Mouse (Mus musculus) heart, embryonic 16.5 days (tissue): ENCODE data around the gene Obp2a. TPM values are rescaled to one million over a fixed set of nuclear protein-coding genes. Genes with fewer than 3 reads are reported as not detected.

Experiments
- ATAC-seq: fragments of 200-750 bp; cut with Nextera tagmentation; replicated peaks from 2 replicates; pipeline ENCODE4 v1.8.0; 2017; ENCODE audit warnings: moderate number of reproducible peaks; ENCODE audit not compliant: insufficient read depth, low FRiP score; ENCODE audit errors: extremely low read depth
- H3K27ac ChIP-seq: fragments of 300-500 bp; sonication (generic); 2 replicates; pipeline ENCODE4 v1.5.1; 2014; ENCODE audit warnings: mild to moderate bottlenecking, low read length, control low read depth, moderate library complexity
- H3K27me3 ChIP-seq: fragments of 300-500 bp; sonication (generic); 2 replicates; pipeline ENCODE4 v1.6.1; 2014; ENCODE audit warnings: low read length, mixed read lengths; ENCODE audit not compliant: control insufficient read depth, insufficient read depth
- H3K36me3 ChIP-seq: fragments of 300-500 bp; sonication (generic); 2 replicates; pipeline ENCODE4 v1.6.1; 2014; ENCODE audit not compliant: control insufficient read depth, insufficient read depth
- H3K4me1 ChIP-seq: fragments of 300-500 bp; sonication (generic); 2 replicates; pipeline ENCODE4 v1.6.1; 2014; ENCODE audit warnings: low read length, mixed read lengths; ENCODE audit not compliant: control insufficient read depth, insufficient read depth
- H3K4me2 ChIP-seq: fragments of 300-500 bp; sonication (generic); 2 replicates; pipeline ENCODE4 v1.6.1; 2014; ENCODE audit warnings: low read depth, mild to moderate bottlenecking, control low read depth, low read length
- H3K4me3 ChIP-seq: fragments of 300-500 bp; sonication (generic); 2 replicates; pipeline ENCODE4 v1.5.1; 2014; ENCODE audit warnings: mild to moderate bottlenecking, control low read depth, low read length
- H3K9ac ChIP-seq: fragments of 300-500 bp; sonication (generic); 2 replicates; pipeline ENCODE4 v1.6.1; 2014; ENCODE audit warnings: low read length, control low read depth
- H3K9me3 ChIP-seq: fragments of 300-500 bp; sonication (generic); replicated peaks from 2 replicates; pipeline ENCODE4 v1.6.1; 2016; ENCODE audit warnings: low read length; ENCODE audit not compliant: control insufficient read depth
- WGBS: fragments of 180-500 bp; shearing (Covaris S2); extraction: QIAGEN DNeasy Blood & Tissue Kit; methylation state at CpG from one replicate; pipeline ENCODE4 v1.1.7; 2014; 5-methylcytosine and 5-hydroxymethylcytosine counted together
- polyA plus RNA-seq: library from polyadenylated mRNA; unstranded; fragments of >200 nt; fragmentation: Nextera tagmentation; extraction: Ambion mirVana; gene quantifications from 2 replicates; pipeline ENCODE4 v1.2.1, GENCODE M21; 2015

Obp2a gene
- polyA plus RNA-seq, 1 experiment from 2014 or later: not detected

DNA sequence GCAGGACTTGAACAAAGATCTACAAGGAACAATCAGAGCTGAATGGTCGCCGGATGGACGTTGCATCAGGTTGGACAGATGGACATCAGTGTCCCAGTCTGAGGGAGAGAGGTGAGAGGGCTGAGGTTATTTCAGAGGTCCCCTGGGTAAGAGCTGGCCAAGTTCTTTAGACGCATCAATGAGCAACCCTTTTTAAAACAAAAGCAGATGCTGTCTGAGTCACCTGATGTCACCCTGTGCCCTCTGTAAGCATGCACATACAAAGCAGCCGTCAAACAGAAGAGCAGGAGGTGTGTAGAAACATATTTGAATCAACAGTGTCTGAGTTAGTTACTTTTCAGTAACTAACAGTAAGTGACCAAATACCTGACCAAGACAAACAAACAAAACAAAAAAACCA, 35.7 kb upstream of the Obp2a start:
- H3K27me3 ChIP-seq: no peaks in the 10 kb centered on the region
- no peak overlapping the region for H3K9ac ChIP-seq
- H3K4me2 ChIP-seq: no peak overlapping the region
- WGBS: 68% methylated on average over 5 of the region's 5 CpGs
- H3K27ac ChIP-seq: no peak overlapping the region
- no peaks in the 10 kb centered on the region for H3K4me1 ChIP-seq
- ATAC-seq: no peak
- H3K36me3 ChIP-seq: no peaks in the 10 kb centered on the region
- H3K9me3 ChIP-seq: no peaks in the 10 kb centered on the region
- H3K4me3 ChIP-seq: no peak overlapping the region

DNA sequence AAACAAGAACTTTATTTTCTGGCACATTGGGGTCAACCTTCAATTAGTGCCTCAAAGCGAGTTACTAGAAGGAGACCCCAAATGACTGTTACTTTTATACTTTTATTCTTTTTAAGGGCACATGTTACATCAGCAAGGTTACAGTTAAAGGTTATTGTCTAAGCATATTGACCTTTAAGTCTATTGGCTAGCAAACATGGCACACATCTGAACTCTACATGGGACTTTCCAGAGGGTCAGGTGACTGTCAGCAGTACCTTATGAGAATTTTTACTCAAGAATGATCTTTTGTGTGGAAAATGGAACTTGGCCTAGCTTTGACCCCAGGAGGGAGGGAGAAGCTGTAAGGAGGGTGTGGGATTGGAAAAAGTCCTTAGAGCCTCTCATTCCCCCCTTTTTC, 33.3 kb upstream of the Obp2a start:
- Histone ChIP-seq H3K27ac (no peak overlapping the region), H3K27me3 (no peaks in the 10 kb centered on the region), H3K4me3 (no peak overlapping the region), H3K4me2 (no peak overlapping the region), H3K9ac (no peak overlapping the region), H3K4me1 (no peaks in the 10 kb centered on the region), H3K9me3 (no peaks in the 10 kb centered on the region), H3K36me3 (no peaks in the 10 kb centered on the region)
- no peak for ATAC-seq
- WGBS: 56% methylated on average over 1 of the region's 1 CpGs

DNA sequence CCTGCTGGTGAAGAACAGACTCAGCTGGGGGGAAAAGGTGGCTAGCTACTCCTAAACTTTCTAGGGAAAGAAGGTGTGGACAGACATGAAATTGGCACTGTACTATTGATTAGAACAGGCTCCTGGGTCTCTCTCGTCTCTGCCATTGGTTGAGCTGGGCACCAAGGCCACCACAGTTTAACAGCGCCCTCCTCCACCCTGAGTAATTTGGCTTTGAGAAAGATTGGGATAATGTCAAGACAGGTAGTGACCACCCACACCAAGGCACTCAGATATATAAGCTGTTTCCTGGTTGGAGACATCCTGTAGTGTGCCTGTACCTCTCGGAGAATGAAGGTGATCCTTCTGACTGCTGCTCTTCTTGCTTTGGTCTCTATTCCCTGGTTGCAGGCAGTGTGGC, 23.4 kb upstream of the Obp2a start, which contains the start of gene Lcn6:
Gene Lcn6, plus strand, starts transcription at position 301 of the 400 bp plus-strand sequence.
- H3K9ac ChIP-seq: no peak within 1 kb of the TSS
- no peak within 1 kb of the TSS for H3K27ac ChIP-seq
- H3K4me3 ChIP-seq: no peak within 1 kb of the TSS
- H3K9me3 ChIP-seq: no peaks in the 10 kb centered on the region
- no peaks in the 10 kb centered on the region for H3K4me1 ChIP-seq
- ATAC-seq: no peak
- no peaks in the 10 kb centered on the region for H3K27me3 ChIP-seq
- H3K36me3 ChIP-seq: no peaks in the 10 kb centered on the region
- no peak within 1 kb of the TSS for H3K4me2 ChIP-seq
- 83% methylated on average over 3 of the region's 3 CpGs for WGBS

DNA sequence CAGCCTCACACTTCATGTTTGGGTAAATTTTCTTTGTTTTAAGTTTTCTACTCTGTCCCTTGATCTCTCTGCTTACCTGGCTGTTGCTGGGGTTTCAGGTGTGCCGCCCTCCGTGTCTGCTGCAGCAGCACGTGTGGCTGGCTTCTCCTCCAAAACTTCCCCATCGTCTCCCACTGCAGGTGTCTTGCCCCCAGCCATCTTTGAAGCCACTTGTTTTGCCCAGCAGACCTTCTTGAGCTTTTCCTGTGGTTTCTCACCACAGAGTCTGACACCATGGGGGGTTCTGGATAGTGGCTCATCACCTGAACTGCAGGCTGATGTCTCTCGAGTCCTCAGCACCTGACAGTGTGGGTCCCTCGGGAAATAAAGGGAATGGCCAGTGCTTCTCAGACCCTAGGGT, 20.3 kb upstream of the Obp2a start:
- WGBS: 76% methylated on average over 6 of the region's 6 CpGs
- no peaks in the 10 kb centered on the region for H3K9me3 ChIP-seq
- no peaks in the 10 kb centered on the region for H3K4me1 ChIP-seq
- no peak overlapping the region for H3K27ac ChIP-seq
- no peak for ATAC-seq
- H3K4me2 ChIP-seq: no peak overlapping the region
- H3K9ac ChIP-seq: no peak overlapping the region
- no peak overlapping the region for H3K4me3 ChIP-seq
- H3K27me3 ChIP-seq: no peaks in the 10 kb centered on the region
- H3K36me3 ChIP-seq: no peaks in the 10 kb centered on the region

DNA sequence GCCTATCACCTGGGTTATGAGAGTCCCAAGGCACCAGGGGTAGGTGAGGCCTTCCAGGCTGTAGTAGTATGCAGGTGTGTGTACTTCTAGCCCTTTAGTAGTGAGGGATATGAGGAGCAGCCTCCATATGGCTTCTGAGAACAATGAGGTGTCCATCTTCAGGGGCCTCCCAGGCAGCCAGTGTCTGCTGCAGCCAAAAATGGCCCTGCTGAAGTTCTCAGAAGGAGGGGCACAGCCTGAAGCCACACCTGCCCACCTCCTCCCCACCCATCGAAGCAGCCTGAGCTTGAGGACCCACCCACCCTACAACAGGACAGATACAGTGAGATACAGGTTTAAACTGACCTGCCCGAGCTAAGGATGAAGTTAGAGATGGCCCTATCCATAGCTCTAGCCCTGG, 17.4 kb upstream of the Obp2a start, which contains the start of gene Lcn10:
Gene Lcn10, plus strand, starts transcription at position 301 of the 400 bp plus-strand sequence.
- Histone ChIP-seq H3K27ac (no peak within 1 kb of the TSS), H3K27me3 (no peaks in the 10 kb centered on the region), H3K9me3 (no peaks in the 10 kb centered on the region), H3K4me1 (no peaks in the 10 kb centered on the region), H3K36me3 (no peaks in the 10 kb centered on the region), H3K9ac (no peak within 1 kb of the TSS), H3K4me3 (no peak within 1 kb of the TSS), H3K4me2 (no peak within 1 kb of the TSS)
- no peak for ATAC-seq
- WGBS: 45% methylated on average over 2 of the region's 2 CpGs

DNA sequence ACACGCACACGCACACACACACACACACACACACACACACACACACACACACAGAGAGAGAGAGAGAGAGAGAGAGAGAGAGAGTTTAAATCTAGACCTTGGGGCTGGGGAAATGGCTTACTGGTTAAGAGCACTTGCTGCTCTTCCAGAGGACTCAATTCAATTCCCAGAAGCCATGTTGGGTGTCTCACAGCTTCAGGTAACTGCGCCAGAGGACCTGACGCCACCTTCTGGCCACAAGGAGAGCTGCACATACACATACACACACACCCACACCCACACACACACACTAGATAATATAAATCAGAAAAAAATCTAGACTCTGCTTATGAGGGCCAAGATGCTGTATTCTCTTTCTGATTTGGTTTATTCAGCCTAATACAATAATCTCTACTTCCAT, 12.9 kb upstream of the Obp2a start:
- no peak for ATAC-seq
- H3K9ac ChIP-seq: no peak overlapping the region
- 59% methylated on average over 4 of the region's 4 CpGs for WGBS
- H3K4me1 ChIP-seq: no peaks in the 10 kb centered on the region
- H3K9me3 ChIP-seq: no peaks in the 10 kb centered on the region
- no peaks in the 10 kb centered on the region; the same call in 1 of the 2 replicates for H3K27me3 ChIP-seq
- H3K27ac ChIP-seq: no peak overlapping the region
- no peak overlapping the region for H3K4me2 ChIP-seq
- no peak overlapping the region for H3K4me3 ChIP-seq
- no peaks in the 10 kb centered on the region for H3K36me3 ChIP-seq

DNA sequence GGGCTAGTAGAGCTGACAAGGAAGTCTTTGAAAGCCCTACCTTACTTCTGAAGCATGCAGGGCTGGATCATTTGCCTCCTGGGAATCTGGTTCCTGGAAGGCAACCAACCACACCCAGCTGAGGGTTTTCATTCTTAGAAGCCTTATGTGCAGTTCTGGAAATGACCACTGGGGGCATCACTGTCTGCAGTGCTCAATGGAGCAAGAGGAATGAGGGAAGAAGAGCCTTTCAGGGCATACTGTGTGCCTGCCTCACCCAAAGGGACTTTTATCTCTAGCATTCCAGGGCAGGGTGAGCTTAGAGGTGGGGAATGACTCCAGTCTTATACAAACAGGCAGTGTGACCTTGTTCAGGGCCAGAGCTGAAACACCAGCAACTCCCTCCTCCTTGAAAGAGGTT, 5.2 kb upstream of the Obp2a start:
- no peak for ATAC-seq
- Histone ChIP-seq H3K9me3 (no peaks in the 10 kb centered on the region), H3K4me2 (no peak overlapping the region), H3K27ac (no peak overlapping the region), H3K4me3 (no peak overlapping the region), H3K27me3 (no peaks in the 10 kb centered on the region; the same call in none of the 2 replicates), H3K9ac (no peak overlapping the region), H3K4me1 (no peaks in the 10 kb centered on the region), H3K36me3 (no peaks in the 10 kb centered on the region)

DNA sequence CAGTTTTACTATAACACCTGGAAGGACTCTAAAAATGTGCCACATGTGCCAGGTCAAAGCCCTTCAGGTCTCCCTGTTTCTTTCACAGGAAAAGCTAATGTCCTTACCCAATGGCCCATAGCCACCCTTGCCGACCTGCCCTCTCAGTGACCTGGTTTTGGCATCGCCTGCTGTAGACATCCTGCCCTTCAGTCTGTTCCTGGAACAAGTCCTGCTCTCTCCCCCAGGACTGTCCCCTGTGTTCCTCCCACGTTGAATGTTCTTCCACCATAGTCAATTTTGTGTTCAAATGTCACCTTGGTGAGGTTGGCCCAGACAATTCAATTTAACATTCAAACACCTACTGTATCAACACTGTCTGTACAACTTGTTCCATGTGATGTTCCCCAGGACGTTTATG, 2.9 kb upstream of the Obp2a start:
- ATAC-seq: no peak
- WGBS: 51% methylated on average over 4 of the region's 4 CpGs
- H3K4me1 ChIP-seq: no peaks in the 10 kb centered on the region

DNA sequence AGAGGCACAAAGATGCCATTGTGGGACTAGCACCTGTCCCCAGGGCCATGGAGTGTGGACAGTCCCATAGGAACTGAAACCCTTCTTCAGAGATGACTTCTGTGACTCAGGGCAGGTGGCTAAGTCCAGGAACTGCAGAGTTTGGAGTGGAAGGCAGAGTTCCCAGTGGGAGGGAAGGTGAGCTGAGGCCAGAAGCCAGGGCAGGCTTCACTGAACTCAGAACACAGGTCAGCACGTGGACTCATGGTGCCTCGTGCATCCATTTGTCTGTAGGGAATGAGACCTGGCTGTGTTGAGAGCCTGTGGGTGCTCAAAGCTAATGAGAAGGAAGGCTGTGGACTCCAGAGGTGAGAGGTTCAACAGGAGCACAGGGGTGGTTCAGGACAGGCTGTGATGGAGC, 1.1 kb upstream of the Obp2a start:
- 82% methylated on average over 2 of the region's 2 CpGs for WGBS

More for the DNA sequence above, 2.9 kb upstream of the Obp2a start:
- Histone ChIP-seq H3K4me3 (no peak overlapping the region), H3K4me2 (no peak overlapping the region), H3K27ac (no peak overlapping the region), H3K36me3 (no peaks in the 10 kb centered on the region), H3K9ac (no peak overlapping the region), H3K9me3 (no peaks in the 10 kb centered on the region), H3K27me3 (no peaks in the 10 kb centered on the region; the same call in 1 of the 2 replicates)

More for the DNA sequence above, 1.1 kb upstream of the Obp2a start:
- Histone ChIP-seq H3K4me1 (no peaks in the 10 kb centered on the region), H3K27ac (no peak overlapping the region), H3K4me3 (no peak overlapping the region), H3K9ac (no peak overlapping the region), H3K4me2 (no peak overlapping the region), H3K36me3 (no peaks in the 10 kb centered on the region), H3K9me3 (no peaks in the 10 kb centered on the region), H3K27me3 (no peaks in the 10 kb centered on the region; the same call in 1 of the 2 replicates)
- ATAC-seq: no peak
